Mouse (Mus musculus): ENCODE measurements at regions not wholly inside any gene's neighbourhood (a gene's known extent, or its start where the extent isn't known, plus 50 kb on each side); places are given as distances from the start of the nearest gene placed in this dataset.
A peak's percentile ranks its signal among the peaks of the same experiment; 100 is the strongest.

DNA sequence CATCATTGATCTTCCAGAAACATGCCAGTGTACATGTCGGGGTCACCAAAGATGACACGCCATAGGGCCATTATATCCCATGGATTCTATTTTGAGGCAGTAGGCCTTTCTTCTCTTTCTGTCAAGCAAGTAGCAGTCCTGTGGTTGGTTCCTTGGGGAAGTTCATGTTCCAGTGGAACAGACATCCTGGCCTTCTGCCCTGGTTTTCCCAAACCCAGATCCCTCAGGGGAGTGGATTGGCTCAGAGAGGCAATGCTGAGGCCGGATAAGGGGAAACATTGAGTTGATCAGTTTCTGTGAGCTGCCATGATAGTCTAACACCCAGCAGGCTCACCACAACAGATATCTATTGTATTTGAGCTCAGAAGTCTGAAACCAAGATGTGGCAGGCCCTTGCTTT is 125.9 kb downstream of the Pdgfra start:
- Histone ChIP-seq H3K27me3 (ENCODE audit: control insufficient read depth, insufficient read depth, low read length) (no peaks in the 10 kb centered on the region), H3K4me2 (ENCODE audit: low read depth) (no peak overlapping the region), H3K36me3 (replicated peaks; ENCODE audit: control insufficient read depth, insufficient read depth, low read depth) (no peaks in the 10 kb centered on the region), H3K9me3 (ENCODE audit: control insufficient read depth, low read length) (no peaks in the 10 kb centered on the region), H3K9ac (replicated peaks) (no peak overlapping the region), H3K27ac (no peak overlapping the region), H3K4me1 (replicated peaks; ENCODE audit: control insufficient read depth in 2 of 2, insufficient read depth in 2 of 2, low read length in 1 of 2) (peaks cover 15 to 29% of the 10 kb centered on the region in 2 experiments), H3K4me3 (ENCODE audit: insufficient read depth in 1 of 2, low read depth in 2 of 2, low read length in 2 of 2) (no peak overlapping the region)
- DNase-seq (ENCODE audit: low read depth in 3 of 3, low spot score in 3 of 3), result no peak
- WGBS (ENCODE audit: insufficient replicate concordance), result 78% methylated on average over 3 of the region's 3 CpGs
- TF ChIP-seq CTCF (IDR thresholded peaks at IDR 0.05; ENCODE audit: low read depth), result no peak
- no peak for TF ChIP-seq EP300 (IDR thresholded peaks at IDR 0.05; ENCODE audit: low read depth)
- ATAC-seq (ENCODE audit: insufficient read depth), result no peak

DNA sequence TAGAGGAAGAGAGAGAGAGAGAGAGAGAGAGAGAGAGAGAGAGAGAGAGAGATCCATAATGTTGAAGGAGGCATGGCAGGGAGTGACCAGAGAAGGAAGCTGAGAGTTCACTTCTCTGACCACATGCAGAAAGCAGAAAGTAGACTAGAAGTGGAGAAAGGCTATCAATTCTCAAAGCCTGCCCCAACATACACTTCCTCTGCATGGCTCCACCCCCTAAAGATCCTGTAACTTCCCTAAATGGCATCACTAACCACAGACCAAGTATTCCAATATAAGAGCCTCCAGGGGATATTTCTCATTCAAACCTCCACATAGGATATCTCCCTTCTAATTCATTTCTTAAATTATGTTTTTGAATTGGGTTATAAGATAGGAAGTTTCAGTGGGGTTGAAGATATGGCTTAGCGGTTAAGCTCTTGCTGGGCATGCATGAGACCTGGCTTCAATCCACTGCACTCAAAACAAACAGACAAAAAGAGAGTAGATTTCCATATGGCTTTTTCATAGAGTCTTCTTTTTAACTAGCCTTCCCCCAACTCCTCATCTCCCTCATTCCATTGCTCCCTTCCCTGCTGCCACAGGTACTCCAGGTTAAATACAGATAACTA is 127.6 kb downstream of the Pdgfra start:
- no peak overlapping the region for H3K27ac ChIP-seq
- no peaks in the 10 kb centered on the region for H3K9me3 ChIP-seq (ENCODE audit: control insufficient read depth, low read length)
- H3K4me1 ChIP-seq (replicated peaks; ENCODE audit: control insufficient read depth in 2 of 2, insufficient read depth in 2 of 2, low read length in 1 of 2), result peaks cover 15 to 29% of the 10 kb centered on the region in 2 experiments
- no peak for DNase-seq (ENCODE audit: low read depth in 3 of 3, low spot score in 3 of 3)
- no peak overlapping the region for H3K4me2 ChIP-seq (ENCODE audit: low read depth)
- no peak overlapping the region for H3K9ac ChIP-seq (replicated peaks)
- TF ChIP-seq EP300 (IDR thresholded peaks at IDR 0.05; ENCODE audit: low read depth) (no peak), CTCF (IDR thresholded peaks at IDR 0.05; ENCODE audit: low read depth) (no peak)
- H3K27me3 ChIP-seq (ENCODE audit: control insufficient read depth, insufficient read depth, low read length), result no peaks in the 10 kb centered on the region
- no peaks in the 10 kb centered on the region for H3K36me3 ChIP-seq (replicated peaks; ENCODE audit: control insufficient read depth, insufficient read depth, low read depth)
- WGBS (ENCODE audit: insufficient replicate concordance), result 53% methylated on average over 1 of the region's 1 CpGs
- ATAC-seq (ENCODE audit: insufficient read depth), result no peak
- H3K4me3 ChIP-seq (ENCODE audit: insufficient read depth in 1 of 2, low read depth in 2 of 2, low read length in 2 of 2), result no peak overlapping the region

DNA sequence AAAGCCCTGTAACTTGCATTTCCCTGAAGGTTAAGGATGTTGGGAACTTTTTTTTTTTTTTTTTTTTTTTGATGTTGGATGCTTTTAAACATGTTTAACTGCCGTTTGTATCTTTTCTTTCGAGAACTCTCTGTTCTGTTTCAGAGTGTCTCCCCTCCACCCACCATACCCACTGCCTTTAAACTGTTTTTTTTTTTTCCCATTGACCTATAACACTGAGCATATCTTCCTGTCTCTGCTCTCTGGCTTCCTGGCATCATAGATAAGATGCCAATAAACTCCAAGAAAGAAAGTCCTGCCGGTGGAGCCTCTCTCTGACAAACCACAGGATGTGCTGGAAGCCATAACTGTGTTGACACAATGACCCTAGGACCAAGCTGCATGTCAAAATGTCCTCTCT is 128.6 kb downstream of the Pdgfra start:
- no peak for ATAC-seq (ENCODE audit: insufficient read depth)
- Histone ChIP-seq H3K36me3 (replicated peaks; ENCODE audit: control insufficient read depth, insufficient read depth, low read depth) (no peaks in the 10 kb centered on the region), H3K27me3 (ENCODE audit: control insufficient read depth, insufficient read depth, low read length) (no peaks in the 10 kb centered on the region), H3K27ac (no peak overlapping the region), H3K4me1 (replicated peaks; ENCODE audit: control insufficient read depth in 2 of 2, insufficient read depth in 2 of 2, low read length in 1 of 2) (peaks cover 15 to 32% of the 10 kb centered on the region in 2 experiments), H3K9ac (replicated peaks) (no peak overlapping the region), H3K4me3 (ENCODE audit: insufficient read depth in 1 of 2, low read depth in 2 of 2, low read length in 2 of 2) (no peak overlapping the region), H3K9me3 (ENCODE audit: control insufficient read depth, low read length) (no peaks in the 10 kb centered on the region), H3K4me2 (ENCODE audit: low read depth) (no peak overlapping the region)
- TF ChIP-seq EP300 (IDR thresholded peaks at IDR 0.05; ENCODE audit: low read depth), result peak; percentile 22; the same call in 1 of the 2 replicates
- TF ChIP-seq CTCF (IDR thresholded peaks at IDR 0.05; ENCODE audit: low read depth), result no peak
- DNase-seq (ENCODE audit: low read depth in 3 of 3, low spot score in 3 of 3), result no peak
- 11% methylated on average over 3 of the region's 3 CpGs for WGBS (ENCODE audit: insufficient replicate concordance)

DNA sequence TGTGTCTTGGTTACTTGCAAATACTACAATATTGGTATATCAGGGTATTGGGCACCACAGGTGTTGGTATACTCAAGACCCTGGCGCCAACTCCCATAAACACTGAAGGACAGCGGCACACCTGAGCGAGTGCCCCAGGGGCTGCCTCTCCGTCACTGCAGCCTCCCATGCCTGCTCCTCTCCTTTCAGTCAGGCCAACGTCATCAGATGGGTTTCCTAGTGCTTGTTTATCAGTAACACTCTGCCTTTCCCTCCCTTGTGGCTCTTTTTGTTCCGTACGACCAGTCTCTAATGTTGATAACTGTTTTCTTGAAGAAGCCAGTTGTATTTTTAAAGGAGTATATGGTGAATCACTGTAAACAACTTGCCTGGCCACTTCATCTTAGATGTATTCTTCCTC is 129.4 kb downstream of the Pdgfra start:
- H3K4me1 ChIP-seq (replicated peaks; ENCODE audit: control insufficient read depth in 2 of 2, insufficient read depth in 2 of 2, low read length in 1 of 2), result peaks cover 21 to 38% of the 10 kb centered on the region in 2 experiments
- no peak for DNase-seq (ENCODE audit: low read depth in 3 of 3, low spot score in 3 of 3)
- ATAC-seq (ENCODE audit: insufficient read depth), result peak; percentile 58; the same call in 1 of the 2 replicates
- H3K4me3 ChIP-seq (ENCODE audit: insufficient read depth in 1 of 2, low read depth in 2 of 2, low read length in 2 of 2), result no peak overlapping the region
- TF ChIP-seq EP300 (IDR thresholded peaks at IDR 0.05; ENCODE audit: low read depth) (peak; percentile 22; the same call in 1 of the 2 replicates), CTCF (IDR thresholded peaks at IDR 0.05; ENCODE audit: low read depth) (no peak)
- no peak overlapping the region for H3K27ac ChIP-seq
- H3K27me3 ChIP-seq (ENCODE audit: control insufficient read depth, insufficient read depth, low read length), result no peaks in the 10 kb centered on the region
- WGBS (ENCODE audit: insufficient replicate concordance), result 28% methylated on average over 7 of the region's 7 CpGs
- peak overlapping the region; percentile 15; the same call in 1 of the 2 replicates for H3K4me2 ChIP-seq (ENCODE audit: low read depth)
- H3K9me3 ChIP-seq (ENCODE audit: control insufficient read depth, low read length), result no peaks in the 10 kb centered on the region
- no peaks in the 10 kb centered on the region for H3K36me3 ChIP-seq (replicated peaks; ENCODE audit: control insufficient read depth, insufficient read depth, low read depth)
- H3K9ac ChIP-seq (replicated peaks), result no peak overlapping the region

- no peak overlapping the region for H3K9ac ChIP-seq (replicated peaks)
- H3K27me3 ChIP-seq (ENCODE audit: control insufficient read depth, insufficient read depth, low read length), result no peaks in the 10 kb centered on the region
- no peak overlapping the region for H3K27ac ChIP-seq
- ATAC-seq (ENCODE audit: insufficient read depth), result no peak
- DNase-seq (ENCODE audit: low read depth in 3 of 3, low spot score in 3 of 3), result no peak
- 38% methylated on average over 4 of the region's 4 CpGs for WGBS (ENCODE audit: insufficient replicate concordance)
- H3K4me1 ChIP-seq (replicated peaks; ENCODE audit: control insufficient read depth in 2 of 2, insufficient read depth in 2 of 2, low read length in 1 of 2), result peaks cover 21 to 45% of the 10 kb centered on the region in 2 experiments
- H3K4me2 ChIP-seq (ENCODE audit: low read depth), result no peak overlapping the region
- no peaks in the 10 kb centered on the region for H3K36me3 ChIP-seq (replicated peaks; ENCODE audit: control insufficient read depth, insufficient read depth, low read depth)
- TF ChIP-seq CTCF (IDR thresholded peaks at IDR 0.05; ENCODE audit: low read depth) (no peak), EP300 (IDR thresholded peaks at IDR 0.05; ENCODE audit: low read depth) (no peak)
- H3K4me3 ChIP-seq (ENCODE audit: insufficient read depth in 1 of 2, low read depth in 2 of 2, low read length in 2 of 2), result no peak overlapping the region
- no peaks in the 10 kb centered on the region for H3K9me3 ChIP-seq (ENCODE audit: control insufficient read depth, low read length)
These were observed 130.5 kb downstream of the Pdgfra start for GRCm38 (mm10) chr5:75282617-75283016.
